Mouse (Mus musculus): ENCODE results near the gene Rabgef1. TPM values are rescaled to one million over a fixed set of nuclear protein-coding genes. Genes with fewer than 3 reads are reported as not detected.
"Not testable (repeated sequence)": the region's sequence is repeated elsewhere in the genome, so short reads cannot be mapped to it uniquely, and the experiment has no call there.

The Rabgef1 gene
- polyA plus RNA-seq, 1 experiment from 2014 or later = 25.8 TPM

DNA sequence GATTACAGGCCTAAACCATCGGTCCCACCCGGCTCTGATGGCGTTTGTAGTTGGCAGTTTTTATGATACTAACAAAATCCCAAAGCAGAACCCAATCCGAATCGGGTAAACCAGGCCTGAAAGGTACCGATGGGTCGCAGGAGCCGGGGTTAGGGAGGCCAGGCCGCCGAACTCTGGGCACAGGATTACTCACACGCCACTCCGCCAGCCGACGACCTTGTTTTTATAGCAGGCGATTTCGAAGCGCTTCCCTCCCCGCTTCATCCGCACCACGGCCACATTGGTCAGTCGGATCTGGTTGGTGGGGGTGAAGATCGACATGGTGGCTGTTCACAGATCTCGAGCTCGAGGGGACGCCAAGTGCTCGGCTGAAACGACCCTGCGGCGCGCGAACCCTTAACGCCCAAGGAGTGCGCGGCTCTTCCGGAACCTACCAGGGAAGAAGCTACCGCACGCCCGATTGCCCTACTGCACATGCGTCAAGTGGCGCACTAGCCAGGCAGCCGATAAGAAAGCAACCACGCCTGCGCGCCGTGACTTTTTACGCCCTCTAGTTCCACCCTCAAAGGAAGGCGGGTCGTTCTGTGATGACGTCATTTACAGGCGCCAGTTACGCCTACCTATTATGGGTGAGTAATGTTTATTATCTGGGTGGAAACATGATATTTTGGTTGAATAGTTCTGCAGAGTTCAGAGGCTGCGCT is 83.6 kb downstream of the Rabgef1 start, which contains the start of the genes Sbds and Tyw1:
Gene Sbds, minus strand, starts transcription at position 514 of the 704 bp plus-strand sequence.
Gene Tyw1, plus strand, starts transcription at position 603 of the 704 bp plus-strand sequence.
- Histone ChIP-seq H3K4me2 (replicated peaks) (peak within 1 kb of the TSS; percentile 85), H3K27me3 (no peaks in the 10 kb centered on the region), H3K4me1 (peaks cover 25% of the 10 kb centered on the region), H3K36me3 (peaks cover 34% of the 10 kb centered on the region), H3K9me3 (no peaks in the 10 kb centered on the region), H3K9ac (peak within 1 kb of the TSS; percentile 89), H3K27ac (peak within 1 kb of the TSS; percentile 73; the same call in 1 of the 2 replicates), H3K4me3 (peak within 1 kb of the TSS; percentile 77)
- peak; percentile 84 for ATAC-seq (ENCODE audit: low FRiP score, low read depth)
- WGBS = under 1% methylated on average over 52 of the region's 52 CpGs

DNA sequence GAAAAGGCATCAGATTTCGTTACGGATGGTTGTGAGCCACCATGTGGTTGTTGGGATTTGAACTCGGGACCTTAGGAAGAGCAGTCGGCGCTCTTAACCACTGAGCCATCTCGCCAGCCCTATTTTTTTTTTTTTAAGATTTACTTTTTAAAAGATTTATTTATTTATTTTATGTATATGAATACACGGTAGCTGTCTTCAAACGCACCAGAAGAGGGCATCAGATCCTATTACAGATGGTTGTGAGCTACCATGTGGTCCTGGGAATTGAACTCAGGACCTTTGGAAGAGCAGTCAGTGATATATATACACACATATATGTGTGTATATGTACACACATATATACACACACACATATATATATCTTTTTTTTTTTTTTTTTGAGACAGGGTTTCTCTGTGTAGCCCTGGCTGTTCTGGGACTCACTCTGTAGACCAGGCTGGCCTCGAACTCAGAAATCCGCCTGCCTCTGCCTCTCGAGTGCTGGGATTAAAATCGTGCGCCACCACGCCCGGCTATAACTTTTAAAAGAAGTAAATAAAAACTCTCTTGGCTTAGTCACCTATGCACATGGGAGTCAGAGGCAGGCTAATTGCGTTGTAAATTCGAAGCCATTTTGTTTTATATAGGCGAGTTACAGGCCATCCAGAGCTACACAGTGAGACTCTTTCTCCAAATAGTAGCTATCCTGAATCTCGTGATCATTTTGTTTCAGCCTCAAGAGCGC is 84.4 kb downstream of the Rabgef1 start:
- Histone ChIP-seq H3K4me1 (peaks cover 25% of the 10 kb centered on the region), H3K4me2 (replicated peaks) (peak overlapping the region; percentile 85), H3K4me3 (peak overlapping the region; percentile 77), H3K36me3 (peaks cover 27% of the 10 kb centered on the region), H3K27ac (peak overlapping the region; percentile 73; the same call in 1 of the 2 replicates)
- ATAC-seq (ENCODE audit: low FRiP score, low read depth) = peak; percentile 0; the same call in 1 of the 2 replicates
- WGBS = 19% methylated on average over 20 of the region's 20 CpGs
- H3K27me3 ChIP-seq, H3K9me3 ChIP-seq, H3K9ac ChIP-seq: not testable (repeated sequence)

DNA sequence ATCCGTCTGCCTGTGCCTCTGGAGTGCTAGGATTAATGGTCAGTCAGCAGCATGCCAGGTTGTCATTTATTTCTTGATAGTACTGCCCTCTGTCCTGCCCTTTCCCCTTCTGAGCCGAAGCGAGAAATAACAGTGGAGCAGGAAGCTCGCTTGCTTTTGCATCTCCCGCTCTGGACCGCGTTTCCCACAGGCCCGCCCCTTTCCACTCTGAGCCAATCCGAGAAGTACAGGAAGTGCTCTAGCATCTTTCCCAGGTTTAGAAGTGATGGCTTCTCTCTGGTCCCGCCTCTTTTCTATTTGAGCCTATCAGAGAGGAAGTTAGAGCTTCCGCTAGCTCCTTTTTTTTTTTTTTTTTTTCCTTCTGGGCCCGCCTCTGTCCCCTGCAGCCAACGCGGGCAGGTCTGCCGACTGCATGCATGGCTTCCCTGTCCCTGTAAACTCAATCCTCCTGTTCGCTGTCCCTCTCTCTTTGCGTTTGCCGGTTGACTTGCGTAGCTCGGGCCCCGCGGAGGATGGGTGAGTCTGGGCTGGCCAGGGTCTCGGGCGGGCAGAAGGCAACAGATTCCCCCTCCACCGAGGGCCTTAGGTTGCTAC is 85.2 kb downstream of the Rabgef1 start:
- WGBS = under 1% methylated on average over 25 of the region's 25 CpGs
- Histone ChIP-seq H3K9ac (peak overlapping the region; percentile 81), H3K9me3 (no peaks in the 10 kb centered on the region), H3K27ac (peak overlapping the region; percentile 73; the same call in 1 of the 2 replicates), H3K36me3 (peaks cover 21% of the 10 kb centered on the region), H3K4me1 (peaks cover 25% of the 10 kb centered on the region), H3K4me2 (replicated peaks) (peak overlapping the region; percentile 85), H3K27me3 (no peaks in the 10 kb centered on the region), H3K4me3 (peak overlapping the region; percentile 77)
- peak; percentile 95 for ATAC-seq (ENCODE audit: low FRiP score, low read depth)

DNA sequence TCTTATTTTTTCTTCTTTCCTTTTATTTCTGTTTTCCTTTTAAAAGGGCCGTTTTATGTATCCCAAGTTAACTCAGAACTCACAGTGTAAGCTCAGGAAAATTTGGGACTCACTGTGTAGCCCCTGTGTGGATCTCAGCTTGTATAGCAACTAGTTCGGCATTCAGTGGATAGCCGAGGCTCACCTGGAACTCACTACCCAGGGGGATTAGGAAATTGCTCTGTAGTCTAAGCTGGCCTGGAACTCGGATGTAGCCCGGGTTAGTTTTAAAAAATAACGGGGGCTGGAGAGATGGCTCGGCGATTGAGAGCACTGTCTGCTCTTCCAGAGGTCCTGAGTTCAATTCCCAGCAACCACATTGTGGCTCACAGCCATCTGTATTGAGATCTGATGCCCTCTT is 85.7 kb downstream of the Rabgef1 start:
- Histone ChIP-seq H3K27ac (peak overlapping the region; percentile 73; the same call in 1 of the 2 replicates), H3K4me3 (peak overlapping the region; percentile 77), H3K36me3 (peaks cover 20% of the 10 kb centered on the region), H3K9ac (peak overlapping the region; percentile 81), H3K9me3 (no peaks in the 10 kb centered on the region), H3K4me2 (replicated peaks) (peak overlapping the region; percentile 76), H3K4me1 (peaks cover 25% of the 10 kb centered on the region), H3K27me3 (no peaks in the 10 kb centered on the region)
- no peak for ATAC-seq (ENCODE audit: low FRiP score, low read depth)
- 10% methylated on average over 8 of the region's 8 CpGs for WGBS

DNA sequence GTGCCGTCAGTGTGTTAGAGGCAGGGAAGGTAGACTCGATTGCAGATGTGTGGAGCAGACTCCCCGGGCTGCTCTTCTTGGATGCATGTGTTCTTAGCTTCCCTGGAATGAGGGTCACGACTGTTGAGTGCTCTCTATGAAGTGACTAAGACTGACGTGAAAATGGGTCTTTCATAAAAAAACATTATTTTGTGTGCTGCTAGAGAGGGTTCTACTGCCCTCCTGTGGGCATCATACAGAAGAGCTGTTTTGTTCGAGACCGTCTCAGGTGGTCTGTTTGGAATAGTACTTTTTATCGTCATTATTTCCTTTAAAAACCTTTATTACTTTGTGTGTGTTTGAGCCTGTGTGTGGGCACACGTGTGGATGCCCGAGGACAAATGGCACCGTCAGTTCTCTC is 91.9 kb downstream of the Rabgef1 start:
- Histone ChIP-seq H3K4me3 (no peak overlapping the region), H3K27ac (no peak overlapping the region), H3K4me2 (replicated peaks) (no peak overlapping the region), H3K4me1 (no peaks in the 10 kb centered on the region), H3K36me3 (peaks cover 54% of the 10 kb centered on the region), H3K9me3 (no peaks in the 10 kb centered on the region), H3K27me3 (no peaks in the 10 kb centered on the region), H3K9ac (no peak overlapping the region)
- WGBS = 72% methylated on average over 11 of the region's 11 CpGs
- no peak for ATAC-seq (ENCODE audit: low FRiP score, low read depth)

Other genes with a start within 250 kb of the Rabgef1 start
- gene Vkorc1l1, start 229.8 kb upstream of the Rabgef1 start, polyA plus RNA-seq (2015; fragmentation: Nextera tagmentation; extraction: Ambion mirVana) = 26.9 and 28.7 TPM in 2 replicates
- gene Gusb, start 168.7 kb upstream of the Rabgef1 start, polyA plus RNA-seq (2015; fragmentation: Nextera tagmentation; extraction: Ambion mirVana) = 43.4 and 45.3 TPM in 2 replicates
- gene Asl, start 142.6 kb upstream of the Rabgef1 start, polyA plus RNA-seq (2015; fragmentation: Nextera tagmentation; extraction: Ambion mirVana) = 32.1 and 33.6 TPM in 2 replicates
- 45.6 and 47.3 TPM in 2 replicates for gene Crcp, start 142.5 kb upstream of the Rabgef1 start, polyA plus RNA-seq (2015; fragmentation: Nextera tagmentation; extraction: Ambion mirVana)
- 99.2 and 104 TPM in 2 replicates for gene Tpst1, start 98.5 kb upstream of the Rabgef1 start, polyA plus RNA-seq (2015; fragmentation: Nextera tagmentation; extraction: Ambion mirVana)
- gene Kctd7, start 26.9 kb upstream of the Rabgef1 start, polyA plus RNA-seq (2015; fragmentation: Nextera tagmentation; extraction: Ambion mirVana) = 6.7 and 7.0 TPM in 2 replicates
- gene Tmem248, start 45.3 kb downstream of the Rabgef1 start, polyA plus RNA-seq (2015; fragmentation: Nextera tagmentation; extraction: Ambion mirVana) = 34.7 and 35.0 TPM in 2 replicates
- gene Sbds, start 83.7 kb downstream of the Rabgef1 start, polyA plus RNA-seq (2015; fragmentation: Nextera tagmentation; extraction: Ambion mirVana) = 62.4 and 64.3 TPM in 2 replicates
- 28.2 and 28.4 TPM in 2 replicates for gene Tyw1, start 83.8 kb downstream of the Rabgef1 start, polyA plus RNA-seq (2015; fragmentation: Nextera tagmentation; extraction: Ambion mirVana)
- 3.8 and 4.2 TPM in 2 replicates for gene Caln1, start 197.7 kb downstream of the Rabgef1 start, polyA plus RNA-seq (2015; fragmentation: Nextera tagmentation; extraction: Ambion mirVana)
- not detected in 2 replicates for gene A330070K13Rik, start 212.8 kb downstream of the Rabgef1 start, polyA plus RNA-seq (2015; fragmentation: Nextera tagmentation; extraction: Ambion mirVana)